Mouse (Mus musculus): ENCODE results near the gene Twf1.

Gene Twf1

DNA sequence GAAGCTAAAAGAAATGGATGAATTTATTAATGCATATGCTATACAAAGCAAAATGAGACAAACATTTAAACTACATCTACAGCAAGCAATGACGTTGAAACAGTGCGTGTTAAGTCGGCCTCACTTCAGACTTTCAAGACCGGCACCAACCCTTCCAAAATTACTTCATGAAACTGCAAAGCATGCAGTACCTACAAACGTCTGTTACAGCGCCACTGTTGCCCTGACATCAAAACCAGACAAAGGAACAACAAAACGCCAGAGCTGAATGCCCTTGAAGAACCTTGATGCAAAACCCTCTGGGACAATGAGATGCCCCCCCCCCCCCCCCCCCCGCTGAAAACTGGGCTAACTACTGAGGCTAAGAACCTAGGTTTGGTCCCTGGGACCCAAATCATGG is 16.9 kb downstream of the Twf1 start:
- no peak for DNase-seq (ENCODE audit: low read depth)

- no peak for DNase-seq (ENCODE audit: low read depth)
Observed at GRCm38 (mm10) chr15:94571501-94571900, 18.2 kb downstream of the Twf1 start.

DNA sequence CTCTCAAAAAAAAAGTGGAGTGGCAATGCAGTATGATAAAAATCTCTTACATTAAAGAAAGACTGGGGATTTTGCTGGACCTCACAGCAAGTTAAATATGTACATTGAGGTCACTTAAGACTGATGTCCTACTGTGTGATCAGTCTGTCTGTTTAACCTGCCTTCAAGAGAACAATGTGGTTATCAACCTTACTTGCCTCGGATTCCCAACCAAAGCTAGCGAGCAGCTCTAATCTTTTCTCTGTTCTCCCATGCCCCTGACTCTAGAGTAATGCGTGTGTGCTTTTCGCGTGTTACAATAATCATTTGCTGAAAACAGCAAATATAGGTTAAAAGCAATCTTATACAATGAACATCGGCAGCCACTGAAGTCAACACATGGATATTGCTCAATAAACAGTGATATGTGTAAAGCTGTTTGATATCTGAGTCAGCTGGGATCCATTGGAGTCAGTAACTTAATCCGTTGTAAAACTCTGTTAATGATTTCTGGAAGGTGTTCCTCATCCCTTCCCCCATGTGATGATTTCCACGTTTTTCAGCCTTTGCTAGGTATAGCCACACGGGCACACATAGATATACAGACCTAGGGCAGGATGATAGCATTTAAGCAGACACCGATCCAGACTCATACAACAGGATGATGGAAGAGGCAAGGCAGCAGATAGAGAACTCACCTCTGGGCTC is 21.1 kb downstream of the Twf1 start:
- no peak for DNase-seq (ENCODE audit: low read depth)

- DNase-seq (ENCODE audit: low read depth): peak; percentile 69
Observed at GRCm38 (mm10) chr15:94565854-94566253, 23.8 kb downstream of the Twf1 start.

- peak; percentile 62 for DNase-seq (ENCODE audit: low read depth)
Observed at GRCm38 (mm10) chr15:94564909-94565308, 24.8 kb downstream of the Twf1 start.

DNA sequence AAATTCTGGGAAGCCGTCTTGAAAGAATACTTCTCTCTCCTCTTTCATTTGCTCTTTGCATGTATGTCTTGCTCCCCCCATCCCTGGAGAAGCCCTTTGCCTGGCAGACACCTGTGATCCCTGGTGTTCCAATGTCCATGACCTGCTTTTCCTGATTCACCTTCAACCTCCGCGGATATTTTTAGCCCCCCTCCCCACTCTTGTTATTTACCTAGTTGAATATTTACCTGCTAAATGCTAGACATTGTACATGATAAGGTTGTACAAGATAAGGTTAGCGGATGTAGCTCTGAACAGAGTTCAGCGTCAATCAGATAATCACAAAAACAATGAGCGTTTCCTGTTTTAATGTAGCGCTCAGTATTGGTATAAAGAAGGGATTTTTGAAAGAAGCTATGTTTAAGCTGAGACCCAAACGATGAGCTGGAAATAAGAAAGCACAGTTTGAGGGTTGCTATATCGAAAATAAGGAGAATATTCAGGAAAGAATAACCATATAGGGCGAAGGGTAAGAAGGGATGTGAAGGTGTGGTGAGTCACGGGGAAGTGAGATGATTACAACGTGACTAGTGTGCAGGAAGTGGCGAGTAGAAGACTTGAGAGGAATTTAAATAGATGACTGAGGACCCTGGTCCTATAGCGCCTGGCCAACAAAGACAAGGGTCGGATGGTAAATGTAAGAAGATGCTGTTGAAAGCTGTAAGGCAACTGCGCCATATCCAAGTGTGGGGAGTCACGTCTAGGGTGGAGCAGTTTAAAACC is 30.6 kb downstream of the Twf1 start:
- no peak for DNase-seq (ENCODE audit: low read depth)

DNA sequence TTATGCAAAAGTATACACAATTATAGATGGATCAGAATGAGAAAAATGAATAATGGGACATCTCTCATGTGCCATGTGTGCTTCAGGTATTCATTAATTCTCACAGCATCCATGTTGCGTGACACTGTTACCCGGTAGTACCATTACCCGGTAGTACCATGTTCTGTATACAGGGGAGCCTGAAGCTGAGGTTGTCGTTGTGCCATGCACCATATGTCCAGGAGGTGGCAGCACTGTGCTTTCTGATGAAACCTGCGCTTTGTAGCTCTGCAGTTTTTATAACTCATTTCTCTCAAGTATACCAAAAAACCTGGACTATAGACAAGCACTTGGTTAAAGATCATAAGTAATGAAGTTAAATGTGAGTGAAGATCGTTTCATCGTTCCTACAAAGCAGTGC is 32.2 kb downstream of the Twf1 start:
- peak; percentile 94 for DNase-seq (ENCODE audit: low read depth)

DNA sequence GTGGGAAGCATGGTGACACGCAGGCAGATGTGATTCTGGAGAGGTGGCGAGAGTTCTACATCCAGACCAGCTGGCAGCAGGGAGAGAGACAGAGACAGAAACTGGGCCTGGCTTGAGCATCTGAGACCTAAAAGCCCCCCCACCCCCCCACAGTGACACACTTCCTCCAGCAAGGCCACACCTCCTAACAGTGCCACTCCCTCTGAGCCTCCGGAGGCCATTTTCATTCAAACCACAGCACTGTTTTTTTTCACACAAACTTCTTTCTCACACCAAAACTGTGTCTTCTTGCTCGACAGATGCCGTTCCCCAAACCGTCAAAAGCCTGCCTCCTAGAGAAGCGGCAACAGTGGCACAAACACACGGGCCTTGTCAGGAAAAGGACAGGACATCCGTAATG is 36.2 kb downstream of the Twf1 start:
- DNase-seq (ENCODE audit: low read depth): no peak

DNA sequence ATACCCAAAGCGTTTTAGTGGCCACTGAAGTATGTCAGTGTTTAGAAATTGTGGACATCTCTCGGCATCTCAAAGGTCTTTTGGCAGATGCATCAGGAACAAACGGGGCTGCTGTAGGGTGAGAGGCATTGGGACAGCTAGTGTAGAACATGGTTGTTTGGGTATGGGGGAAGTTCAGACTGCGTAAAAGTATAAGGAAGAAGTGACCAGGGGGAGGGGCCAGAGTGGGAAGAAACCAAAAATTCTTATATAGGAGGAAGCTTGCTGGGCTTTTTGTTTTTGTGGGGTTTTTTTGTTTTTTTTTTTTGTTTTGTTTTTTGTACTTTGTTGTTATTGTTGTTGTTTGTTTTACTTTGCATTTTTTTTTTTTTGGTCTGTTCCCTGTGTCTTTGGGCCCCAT is 44.8 kb downstream of the Twf1 start:
- no peak for DNase-seq (ENCODE audit: low read depth)

DNA sequence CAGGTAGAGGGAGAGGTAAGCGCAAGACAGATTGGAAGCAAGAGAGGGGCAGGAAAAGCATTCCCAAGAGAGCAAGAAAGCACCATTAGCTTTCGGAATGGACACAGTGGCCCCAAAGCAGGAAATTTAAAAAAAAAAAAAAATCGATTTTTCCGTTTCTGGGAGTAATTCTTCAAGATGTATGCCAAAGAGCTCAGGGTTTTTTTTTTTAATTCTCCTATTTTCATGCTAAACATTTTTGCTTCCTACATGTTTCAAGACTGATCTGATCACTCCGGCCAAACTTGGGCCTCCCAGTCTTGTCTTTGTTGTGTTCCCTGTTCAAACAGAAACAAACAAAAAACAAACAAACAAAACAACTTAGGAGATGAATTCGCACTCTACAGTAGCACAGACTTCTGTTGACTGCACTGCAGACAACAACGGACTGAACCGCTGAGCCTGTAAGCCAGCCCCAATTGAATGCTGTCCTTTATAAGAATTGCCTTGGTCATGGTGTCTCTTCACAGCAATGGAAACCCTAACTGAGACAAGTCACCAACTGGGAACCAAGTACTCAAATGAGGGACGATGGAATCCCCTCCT is 45.5 kb downstream of the Twf1 start:
- DNase-seq (ENCODE audit: low read depth): no peak

DNA sequence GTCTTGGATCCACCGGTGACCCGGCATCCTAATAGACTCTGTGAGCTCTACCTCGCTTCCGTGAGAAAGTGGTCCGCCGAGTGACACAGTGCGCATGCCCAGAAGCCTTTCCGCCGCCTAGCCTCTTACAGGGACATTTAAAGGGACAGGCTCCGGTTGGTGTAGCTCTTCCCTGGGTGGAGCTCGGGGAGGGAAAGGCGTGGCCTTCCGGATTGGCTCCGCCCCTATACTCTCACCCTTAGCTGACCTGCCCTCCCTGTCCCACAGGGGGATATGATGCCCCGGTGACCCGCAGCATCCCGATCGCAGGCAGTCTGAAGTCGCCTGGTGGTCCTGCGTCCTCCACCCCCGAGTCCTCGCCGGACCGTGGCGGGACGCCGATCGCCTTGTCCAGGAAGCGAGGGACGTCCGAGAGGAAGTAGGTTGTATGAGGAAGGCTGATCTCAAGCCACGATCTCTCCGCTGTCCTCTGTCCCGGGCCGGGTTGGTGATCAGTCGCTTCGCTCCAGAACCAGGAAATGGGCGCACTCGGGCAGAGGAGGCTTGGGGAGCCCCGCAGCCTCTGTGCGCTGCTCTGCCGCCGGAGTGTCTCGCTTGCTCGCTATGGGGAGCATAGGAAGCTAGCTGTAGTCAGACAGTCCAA is 46.2 kb downstream of the Twf1 start, which contains the start of the genes Pus7l and Irak4:
Gene Pus7l (minus strand): TSS at position 139 of the 643 bp plus-strand sequence.
Gene Irak4 (plus strand): TSS at position 235 of the 643 bp plus-strand sequence.
- peak; percentile 97 for DNase-seq (ENCODE audit: low read depth)

GRCm38 (mm10) chr15:94542567-94543408 is 46.9 kb downstream of the Twf1 start:
- no peak for DNase-seq (ENCODE audit: low read depth)

DNA sequence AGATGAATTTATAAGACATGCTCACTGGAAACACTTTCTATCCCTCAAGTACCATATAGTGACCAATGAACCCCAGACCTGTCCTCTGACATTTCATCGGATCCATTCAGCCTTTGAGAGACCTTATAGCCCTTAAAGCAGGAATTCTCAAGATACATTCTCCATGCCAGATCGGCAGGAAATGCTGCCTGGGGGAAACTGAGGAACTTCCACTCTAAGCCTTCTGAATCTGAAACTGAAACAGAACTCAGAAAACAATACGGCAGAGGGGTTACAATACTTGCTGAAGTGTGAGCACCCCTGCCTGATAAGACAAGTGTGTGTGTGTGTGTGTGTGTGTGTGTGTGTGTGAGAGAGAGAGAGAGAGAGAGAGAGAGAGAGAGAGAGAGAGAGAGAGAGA is 50.4 kb downstream of the Twf1 start:
- DNase-seq (ENCODE audit: low read depth): no peak

- DNase-seq (ENCODE audit: low read depth): no peak
Observed at GRCm38 (mm10) chr15:94535521-94535920, 54.2 kb downstream of the Twf1 start.

DNA sequence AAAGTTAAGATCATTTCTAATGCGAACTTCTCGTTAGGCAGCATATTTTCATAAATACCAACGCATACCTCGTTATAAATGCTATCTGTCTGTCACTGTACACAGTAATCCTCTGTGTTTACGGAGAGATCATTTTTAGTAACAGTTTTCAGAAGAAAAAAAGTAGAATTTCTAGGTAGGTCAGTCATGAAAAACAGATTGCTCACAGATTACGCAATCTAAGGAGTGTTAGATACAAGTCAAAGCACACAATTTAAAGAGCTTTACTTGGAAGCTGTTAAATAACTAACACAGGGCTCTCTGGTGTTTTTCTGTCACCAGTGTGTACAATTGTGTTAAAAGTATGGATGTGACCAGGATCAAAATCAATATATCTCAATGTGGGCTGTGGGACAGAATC is 56.7 kb downstream of the Twf1 start:
- DNase-seq (ENCODE audit: low read depth): no peak

DNA sequence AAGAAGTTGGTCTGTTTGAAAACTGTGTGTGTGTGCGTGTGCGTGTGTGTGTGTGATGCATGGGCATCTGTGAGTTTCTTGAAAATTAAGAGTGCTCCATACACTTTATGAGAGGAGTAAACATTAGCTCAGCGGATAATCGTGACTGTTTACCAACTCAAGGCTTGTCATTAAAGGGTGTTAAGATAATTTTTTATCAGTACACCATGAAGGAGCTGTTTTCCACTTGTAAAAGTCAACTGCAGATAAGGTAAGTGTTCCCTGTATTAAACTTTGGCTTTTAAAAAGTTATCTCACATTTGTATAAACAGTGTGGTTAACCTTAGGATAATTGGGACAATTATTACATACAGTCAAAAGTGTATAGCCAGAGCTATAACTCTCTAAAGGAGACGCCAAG is 57.4 kb downstream of the Twf1 start:
- DNase-seq (ENCODE audit: low read depth): no peak

GRCm38 (mm10) chr15:94530519-94530918 is 59.2 kb downstream of the Twf1 start:
- no peak for DNase-seq (ENCODE audit: low read depth)

Measured in naive thymus-derived CD4-positive, alpha-beta T cell, adult 2 months (primary cell).